Mouse (Mus musculus) thymus, postnatal 4 days (tissue): Measurements from ENCODE around the gene Hlcs.

ENCODE experiments used
- DNase-seq: peaks from one replicate; pipeline ENCODE4 v3.0.0; 2021

Hlcs gene

DNA sequence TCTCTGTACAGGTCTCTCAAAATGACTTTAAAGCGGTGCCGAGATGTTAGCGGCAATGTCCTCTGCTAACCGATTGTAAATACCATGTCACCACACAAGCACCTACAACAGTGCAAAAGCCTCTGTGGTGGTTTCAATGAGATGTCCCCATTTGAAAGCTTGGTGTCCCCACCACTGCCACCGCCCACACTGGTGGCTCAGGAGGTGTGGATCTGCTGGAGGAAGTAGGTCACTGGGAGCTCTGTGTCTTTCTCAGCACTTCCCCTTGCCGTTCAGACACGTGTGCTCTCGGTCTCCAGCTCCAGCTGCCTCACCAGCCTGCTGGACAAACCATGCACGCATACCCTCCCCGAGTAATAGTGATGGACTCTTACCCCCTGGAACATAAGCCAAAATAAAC, 72.2 kb downstream of the Hlcs start:
- peak; percentile 54 for DNase-seq

DNA sequence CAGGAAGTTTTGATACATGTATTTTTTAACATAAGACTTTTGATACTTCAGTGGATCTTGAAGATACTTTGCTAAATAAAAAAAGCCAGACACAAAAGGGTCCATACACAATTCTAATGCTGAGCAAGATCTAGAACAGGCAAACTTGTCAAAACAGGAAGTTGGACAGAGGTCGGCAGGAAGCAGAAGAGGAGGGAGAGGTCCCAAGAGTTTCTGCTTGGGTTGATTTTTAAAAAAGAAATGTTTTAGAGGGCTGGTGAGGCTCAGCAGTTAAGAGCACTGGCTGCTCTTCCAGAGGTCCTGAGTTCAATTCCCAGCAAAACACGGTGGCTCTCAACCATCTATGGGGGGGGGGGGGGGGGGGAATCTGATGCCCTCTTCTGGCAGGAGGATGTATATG, 73.2 kb downstream of the Hlcs start:
- DNase-seq, result no peak

GRCm38 (mm10) chr16:94239567-94239966, 73.8 kb downstream of the Hlcs start:
- no peak for DNase-seq

DNA sequence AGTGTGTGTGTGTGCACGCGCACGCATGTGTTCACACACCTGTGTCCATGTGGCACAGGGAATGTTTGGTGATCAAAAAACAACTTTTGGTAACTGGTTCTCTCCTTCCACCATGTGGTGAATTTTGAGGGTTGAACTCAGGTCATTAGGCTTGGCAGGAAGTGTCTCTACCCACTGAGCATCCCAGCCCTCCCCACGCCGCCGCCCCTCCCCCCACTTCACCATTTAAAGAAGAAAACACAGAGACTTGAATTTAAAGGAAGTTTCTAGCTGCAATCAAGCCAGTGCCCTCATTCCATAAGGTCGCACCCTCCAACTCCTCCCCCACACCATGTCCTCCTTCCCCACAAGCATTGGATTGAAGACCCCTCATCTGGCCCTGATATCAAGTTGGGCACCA, 74.2 kb downstream of the Hlcs start:
- no peak for DNase-seq

- no peak for DNase-seq
Measured at GRCm38 (mm10) chr16:94237130-94237484, 76.3 kb downstream of the Hlcs start.

DNA sequence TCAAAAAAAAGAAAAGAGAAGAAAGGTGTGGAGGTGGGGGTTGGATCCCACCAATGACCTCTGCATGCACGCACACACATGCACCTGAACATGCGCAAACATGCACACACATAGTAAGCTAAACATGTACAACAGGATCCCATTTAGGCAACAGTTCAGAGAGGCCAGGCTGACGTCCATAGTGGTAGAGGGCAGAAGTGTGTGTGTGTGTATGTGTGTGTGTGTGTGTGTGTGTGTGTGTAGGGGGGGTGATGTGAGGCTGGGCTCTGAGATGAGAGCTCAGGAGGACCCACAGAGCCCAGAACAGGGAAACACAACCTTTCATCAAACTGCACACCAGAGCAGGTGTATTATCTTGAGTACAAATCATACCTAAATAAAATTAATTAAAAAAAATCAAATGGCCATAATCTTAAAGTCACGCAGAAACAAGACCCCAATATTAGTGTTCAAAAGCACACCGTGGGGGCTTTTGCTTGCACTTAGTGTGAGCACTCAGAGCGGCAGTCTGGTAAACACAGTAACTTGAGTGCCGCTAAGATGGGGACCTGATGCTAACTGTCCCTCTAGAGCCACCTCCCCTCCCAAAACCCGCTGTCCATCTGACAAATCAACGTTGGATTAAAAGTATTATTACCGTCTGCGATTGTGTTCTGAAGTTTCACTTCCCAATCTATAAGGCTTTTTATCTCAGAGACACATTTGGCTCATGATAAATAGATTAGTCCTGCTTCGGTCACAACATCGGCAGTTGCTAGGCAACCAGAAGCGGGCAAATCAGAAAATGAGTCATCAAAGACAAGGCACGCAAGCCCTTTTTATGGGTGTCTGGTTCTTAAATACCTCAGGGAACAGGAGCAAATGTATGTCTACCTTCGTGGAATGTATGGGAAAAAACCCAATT, 76.9 kb downstream of the Hlcs start:
- DNase-seq, result no peak

DNA sequence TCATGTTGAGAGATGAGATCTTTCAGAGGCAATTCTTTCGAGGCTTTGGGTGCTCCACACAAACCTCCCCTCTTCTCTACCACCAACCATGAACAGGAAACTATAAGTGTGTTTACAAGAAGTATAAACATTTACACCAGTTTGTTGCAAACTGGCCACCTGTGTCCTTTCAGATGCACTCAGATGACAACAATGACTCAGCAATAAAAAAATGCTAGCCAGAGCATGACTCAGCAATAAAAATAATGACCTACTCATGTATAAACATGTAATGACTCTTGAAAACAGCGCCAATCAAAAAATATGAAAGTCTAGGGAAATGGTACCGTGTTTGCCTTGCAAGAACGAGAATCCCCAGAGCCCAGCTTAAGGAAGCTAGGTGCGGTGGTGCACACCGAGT, 77.7 kb downstream of the Hlcs start:
- DNase-seq, result no peak

GRCm38 (mm10) chr16:94234202-94234601, 79.2 kb downstream of the Hlcs start:
- DNase-seq, result no peak

DNA sequence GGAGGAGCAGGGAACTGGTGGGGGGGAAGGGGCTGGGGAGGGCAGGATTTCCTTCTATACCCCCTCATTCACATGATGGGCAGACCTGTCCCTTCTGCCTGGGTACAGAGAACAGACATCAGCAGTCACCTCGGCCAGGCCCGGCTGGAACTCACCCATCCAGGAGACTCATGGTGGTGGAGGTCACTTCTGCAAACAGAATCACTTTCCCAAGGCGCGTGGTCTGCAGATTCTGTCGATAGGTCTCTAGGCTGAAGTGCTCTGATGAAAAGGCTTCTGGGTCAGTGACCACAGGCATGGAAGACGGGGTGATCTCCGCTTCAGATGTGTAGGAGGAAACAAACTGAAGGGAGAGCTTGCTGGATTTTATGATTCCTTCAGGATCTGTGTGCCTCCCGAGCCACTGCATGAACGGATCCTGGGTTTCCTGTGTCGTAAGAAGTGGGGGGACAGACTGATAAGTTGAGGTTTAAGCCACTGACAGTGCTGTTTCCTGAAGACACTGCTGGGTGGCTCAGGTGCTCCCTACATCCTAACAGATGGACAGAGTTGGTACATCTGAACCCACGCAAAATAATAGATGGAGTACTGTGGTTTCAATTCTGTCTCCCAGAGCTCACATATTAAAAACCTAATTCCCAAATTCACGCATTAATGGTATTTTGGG, 82.3 kb downstream of the Hlcs start:
- DNase-seq, result no peak

DNA sequence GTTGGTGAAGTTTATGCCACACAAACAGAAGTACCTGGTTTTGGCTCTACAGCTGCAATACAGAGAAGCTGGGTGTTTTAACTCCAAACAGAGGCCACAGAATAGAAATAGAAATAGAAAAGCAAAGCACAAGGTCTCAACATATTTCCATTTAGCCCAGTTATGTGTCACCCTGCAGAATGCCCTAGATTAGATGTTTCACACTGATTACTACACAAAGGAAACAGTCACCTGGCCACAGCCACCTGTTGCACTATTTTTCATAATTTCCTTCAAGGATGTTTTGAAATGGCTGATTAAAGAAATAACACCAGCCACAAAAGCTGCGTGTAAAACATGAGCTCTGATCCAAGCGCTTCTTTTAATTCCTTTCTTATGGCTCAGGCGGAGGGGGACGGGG, 82.9 kb downstream of the Hlcs start:
- no peak for DNase-seq

- peak; percentile 50 for DNase-seq
Measured at GRCm38 (mm10) chr16:94229890-94230289, 83.5 kb downstream of the Hlcs start.

DNA sequence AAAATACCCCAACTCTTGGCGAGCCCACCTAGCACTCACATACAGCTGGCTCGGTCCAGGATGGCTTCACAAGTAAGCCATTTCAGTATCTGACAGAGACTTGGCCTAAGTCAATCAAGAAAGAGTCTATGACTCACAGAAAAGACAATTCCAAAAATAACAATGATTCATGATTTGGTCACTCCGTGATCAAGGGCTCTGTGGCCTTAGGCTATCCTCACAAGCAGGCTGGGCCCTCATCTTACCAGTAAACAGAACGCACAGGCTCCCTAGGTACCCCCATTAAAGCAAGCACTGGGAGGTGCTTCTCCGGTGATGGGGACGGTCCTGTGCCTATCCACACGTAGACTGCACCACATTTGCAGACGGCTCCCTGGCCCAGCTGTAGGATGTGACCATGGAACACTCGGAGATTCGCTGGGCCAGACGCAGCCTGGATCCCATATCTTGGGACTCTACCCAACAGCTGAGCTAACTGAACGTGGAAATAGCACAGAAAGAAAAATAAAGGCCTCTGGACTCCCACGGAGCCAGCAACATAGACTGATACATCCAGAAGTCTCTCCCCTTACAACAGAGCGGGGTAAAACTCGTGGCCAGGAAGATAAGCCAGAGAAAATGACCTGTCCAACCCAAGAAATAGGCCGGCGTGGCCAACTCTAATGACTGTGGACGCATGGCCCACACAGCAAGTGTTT, 84.4 kb downstream of the Hlcs start:
- no peak for DNase-seq

- DNase-seq, result no peak
Measured at GRCm38 (mm10) chr16:94227328-94228018, 85.9 kb downstream of the Hlcs start.

DNA sequence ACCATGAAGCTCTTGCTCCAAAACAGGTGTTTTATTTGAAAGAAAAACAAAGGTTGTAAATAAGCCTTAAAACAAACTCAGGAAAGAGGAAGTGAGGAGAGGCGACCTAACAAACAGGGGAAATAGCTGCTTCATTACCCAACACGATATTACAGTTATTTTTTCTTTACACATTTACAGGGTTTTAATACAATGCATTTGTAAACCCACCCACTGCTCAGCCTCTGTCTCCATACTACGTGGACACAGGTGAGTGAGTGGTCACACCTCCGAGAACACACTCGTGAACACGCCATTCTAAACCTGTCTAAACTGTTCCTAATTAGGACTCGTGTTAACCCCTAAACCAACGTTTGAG, 90.0 kb downstream of the Hlcs start:
- no peak for DNase-seq

- DNase-seq, result no peak
Measured at GRCm38 (mm10) chr16:94222646-94223362, 90.6 kb downstream of the Hlcs start.

DNA sequence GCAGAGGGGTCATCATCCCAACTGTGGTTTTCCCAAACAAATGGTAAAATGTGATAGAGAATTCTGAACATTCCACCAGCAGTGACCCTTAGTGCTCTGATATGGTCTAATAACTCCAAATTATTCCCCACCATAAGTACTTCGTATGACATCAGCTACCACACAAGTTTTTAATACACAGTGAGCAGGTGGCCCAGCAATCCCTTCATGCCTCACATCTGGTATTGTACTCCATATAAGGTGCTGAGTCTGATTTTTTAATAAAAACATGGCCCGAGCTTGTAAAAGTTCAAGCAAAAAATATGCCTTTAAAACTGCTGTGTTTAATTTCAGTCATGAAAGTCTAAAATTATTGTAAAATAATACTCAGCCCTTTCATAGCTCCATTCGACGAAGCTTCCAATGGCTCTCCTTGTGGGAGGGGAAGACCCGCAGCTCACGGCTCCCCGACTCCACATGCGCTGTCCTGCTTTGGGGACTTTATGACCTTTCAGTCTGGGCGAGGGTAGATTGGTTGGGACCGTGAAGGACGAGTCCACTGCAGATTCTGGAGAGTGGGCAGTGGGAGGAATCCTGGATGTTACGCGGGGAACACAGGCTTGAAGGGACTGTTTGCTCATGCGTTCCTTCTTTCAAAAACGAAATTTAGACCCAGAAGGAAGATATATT, 102.5 kb downstream of the Hlcs start:
- DNase-seq, result no peak

DNA sequence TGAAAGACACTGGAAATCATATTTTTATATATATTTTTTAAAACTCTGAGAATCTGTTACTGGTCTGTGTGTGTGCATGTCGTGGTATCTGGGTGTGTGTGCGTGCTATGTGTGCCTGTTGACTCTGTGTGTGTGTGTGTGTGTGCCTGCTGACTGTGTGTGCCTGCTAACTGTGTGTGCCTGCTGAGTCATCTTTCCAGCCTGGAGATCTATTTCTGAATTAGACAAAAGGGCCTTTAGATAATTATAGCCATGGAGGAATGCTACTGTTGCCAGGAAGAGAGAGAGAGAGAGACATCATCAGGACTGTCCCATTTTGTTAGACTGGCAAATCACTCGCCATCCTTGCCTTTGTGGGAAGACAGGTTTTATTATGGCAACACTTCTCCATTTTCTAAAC, 103.7 kb downstream of the Hlcs start:
- DNase-seq, result no peak

DNA sequence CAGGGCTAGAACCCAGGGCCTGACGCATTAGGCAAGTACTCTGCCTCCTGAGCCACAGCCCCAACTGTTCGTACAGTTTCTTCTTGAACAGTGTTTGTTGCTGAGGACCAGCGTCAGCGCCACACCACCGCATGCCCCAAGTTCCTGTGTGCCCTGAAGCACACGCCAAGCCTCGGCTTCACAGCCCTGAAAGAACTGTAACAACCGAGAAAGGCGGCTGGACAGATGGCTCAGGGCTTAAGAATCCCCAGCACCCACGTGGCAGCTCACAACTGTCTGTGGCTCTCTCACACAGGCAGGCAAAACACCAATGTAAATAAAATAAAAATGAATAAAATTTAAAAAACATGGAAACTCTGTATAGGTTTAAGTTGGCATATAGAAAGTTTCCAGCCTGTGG, 104.5 kb downstream of the Hlcs start:
- DNase-seq, result no peak

DNA sequence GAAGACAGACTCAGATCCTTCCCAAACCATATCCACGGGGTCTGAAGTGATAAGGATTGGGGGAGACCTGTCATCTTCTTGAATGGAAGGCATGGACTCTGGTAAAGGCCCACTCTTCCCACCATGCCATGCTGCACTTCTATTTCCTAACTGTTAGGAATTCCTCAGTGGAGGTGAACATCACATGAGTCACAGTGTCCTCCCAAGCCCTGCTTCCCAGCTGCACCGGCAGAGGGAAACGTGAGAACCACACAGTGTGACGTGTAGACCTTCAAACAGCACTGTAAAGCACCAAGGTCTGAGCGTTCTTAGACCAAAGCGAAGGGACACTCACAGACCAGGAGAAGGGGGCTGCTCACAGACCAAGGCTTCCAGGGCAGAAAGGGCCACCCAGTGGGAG, 105.2 kb downstream of the Hlcs start:
- DNase-seq, result no peak

- DNase-seq, result no peak
Measured at GRCm38 (mm10) chr16:94205528-94206484, 107.6 kb downstream of the Hlcs start.

DNA sequence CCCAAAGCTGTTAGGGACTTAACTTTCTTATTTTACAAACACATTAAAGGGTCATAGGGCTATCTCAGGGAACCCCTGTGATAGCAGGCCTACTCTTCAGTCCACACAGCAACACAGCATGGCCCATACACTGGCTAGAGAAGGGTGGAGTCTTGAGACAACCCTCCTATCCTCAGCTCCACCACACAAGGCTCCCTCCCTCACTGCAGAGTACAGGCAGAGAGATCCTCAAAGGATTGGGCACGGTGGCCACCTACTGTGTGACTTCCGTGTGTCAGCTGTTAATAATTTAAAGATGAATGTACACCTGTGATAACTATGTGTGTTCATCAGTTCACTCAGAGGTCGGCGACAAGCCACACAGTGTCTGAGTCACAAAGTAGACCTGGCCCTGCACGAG, 112.0 kb downstream of the Hlcs start:
- no peak for DNase-seq
